Mouse (Mus musculus): ENCODE data around the gene Spata13. TPM values are rescaled to one million over a fixed set of nuclear protein-coding genes. Genes with fewer than 3 reads are reported as not detected.

The Spata13 gene
- total RNA-seq (2021) = 100 to 1,000 TPM in 1 of 2 experiments, 10 to 100 TPM in 1; 95.8 to 130 TPM
- long read RNA-seq, experiment 1, full-length matches to known transcripts = 2 of 14 reads
- long read RNA-seq, experiment 1, partial matches to known transcripts = 5 of 14 reads
- long read RNA-seq, experiment 1, other reads (novel, unspliced or antisense) = 7 of 14 reads
- long read RNA-seq, experiment 2, full-length matches to known transcripts = 3 of 39 reads
- long read RNA-seq, experiment 2, partial matches to known transcripts = 29 of 39 reads
- long read RNA-seq, experiment 2, other reads (novel, unspliced or antisense) = 7 of 39 reads

- DNase-seq (ENCODE audit: low spot score in 2 of 2) = peak; percentile 94 to 96
Measured at GRCm38 (mm10) chr14:60633961-60634864, at the start of gene Spata13. TSS of gene Spata13 (plus strand) at chr14:60634001.

GRCm38 (mm10) chr14:60586687-60587453 lies 46.9 kb upstream of the Spata13 start:
- no peak for DNase-seq (ENCODE audit: low spot score in 2 of 2)

- no peak for DNase-seq (ENCODE audit: low spot score in 2 of 2)
Measured at GRCm38 (mm10) chr14:60589001-60589400, 44.8 kb upstream of the Spata13 start.

- no peak for DNase-seq (ENCODE audit: low spot score in 2 of 2)
Measured at GRCm38 (mm10) chr14:60592339-60592738, 41.5 kb upstream of the Spata13 start.

GRCm38 (mm10) chr14:60592822-60593221 lies 41.0 kb upstream of the Spata13 start:
- DNase-seq (ENCODE audit: low spot score in 2 of 2) = peak; percentile 51 to 62

- DNase-seq (ENCODE audit: low spot score in 2 of 2) = no peak
Measured at GRCm38 (mm10) chr14:60597571-60597970, 36.2 kb upstream of the Spata13 start.

- DNase-seq (ENCODE audit: low spot score in 2 of 2) = no peak
Measured at GRCm38 (mm10) chr14:60599044-60599443, 34.8 kb upstream of the Spata13 start.

GRCm38 (mm10) chr14:60605564-60605963 lies 28.2 kb upstream of the Spata13 start:
- DNase-seq (ENCODE audit: low spot score in 2 of 2) = no peak

- DNase-seq (ENCODE audit: low spot score in 2 of 2) = no peak
Measured at GRCm38 (mm10) chr14:60606194-60606593, 27.6 kb upstream of the Spata13 start.

GRCm38 (mm10) chr14:60607743-60608142 lies 26.1 kb upstream of the Spata13 start:
- DNase-seq (ENCODE audit: low spot score in 2 of 2) = no peak

- DNase-seq (ENCODE audit: low spot score in 2 of 2) = no peak
Measured at GRCm38 (mm10) chr14:60609160-60609559, 24.6 kb upstream of the Spata13 start.

- DNase-seq (ENCODE audit: low spot score in 2 of 2) = no peak
Measured at GRCm38 (mm10) chr14:60612671-60613070, 21.1 kb upstream of the Spata13 start.

GRCm38 (mm10) chr14:60621076-60621475 lies 12.7 kb upstream of the Spata13 start:
- DNase-seq (ENCODE audit: low spot score in 2 of 2) = no peak

- no peak for DNase-seq (ENCODE audit: low spot score in 2 of 2)
Measured at GRCm38 (mm10) chr14:60625486-60625885, 8.3 kb upstream of the Spata13 start.

- DNase-seq (ENCODE audit: low spot score in 2 of 2) = no peak
Measured at GRCm38 (mm10) chr14:60629887-60630460, 3.8 kb upstream of the Spata13 start.

- DNase-seq (ENCODE audit: low spot score in 2 of 2) = no peak
Measured at GRCm38 (mm10) chr14:60630981-60631380, 2.8 kb upstream of the Spata13 start.

- no peak for DNase-seq (ENCODE audit: low spot score in 2 of 2)
Measured at GRCm38 (mm10) chr14:60634877-60635771, 1.3 kb downstream of the Spata13 start.

- no peak for DNase-seq (ENCODE audit: low spot score in 2 of 2)
Measured at GRCm38 (mm10) chr14:60635911-60636607, 2.3 kb downstream of the Spata13 start.

- DNase-seq (ENCODE audit: low spot score in 2 of 2) = no peak
Measured at GRCm38 (mm10) chr14:60636608-60636980, 2.8 kb downstream of the Spata13 start.

Data from adrenal gland, adult 18-20 months (tissue).